Mouse (Mus musculus) lung, postnatal 0 days (tissue): Measurements from ENCODE around the gene BC029722.

Source experiments
- CTCF ChIP-seq: IDR thresholded peaks from 2 replicates; pipeline ENCODE4 v1.5.1; 2016; ENCODE audit warnings: antibody characterized with exemption, mild to moderate bottlenecking
- EP300 ChIP-seq: IDR thresholded peaks from 2 replicates; pipeline ENCODE4 v1.6.1; 2016; ENCODE audit warnings: antibody characterized with exemption, mild to moderate bottlenecking, control low read depth

GRCm38 (mm10) chr2:155850120-155850519 lies 30.9 kb upstream of the BC029722 start:
- TF ChIP-seq CTCF: no peak
- TF ChIP-seq EP300: no peak
